Mouse (Mus musculus) adrenal gland, postnatal 36 days (tissue): Measurements from ENCODE around the gene Lypla2. TPM values are rescaled to one million over a fixed set of nuclear protein-coding genes. Genes with fewer than 3 reads are reported as not detected.
A peak's percentile ranks its signal among the peaks of the same experiment; 100 is the strongest.
"Not testable (repeated sequence)": the region's sequence is repeated elsewhere in the genome, so short reads cannot be mapped to it uniquely, and the experiment has no call there.

Source experiments
- DNase-seq, 2 experiments: peaks; one replicate each; pipeline ENCODE4 v3.0.0; 2021; ENCODE audit warnings: mixed read lengths in 1 of 2
- total RNA-seq, 2 experiments: library from RNA; stranded (reverse); gene quantifications; 2 replicates each; pipeline ENCODE4 v1.2.3; 2021

Lypla2 gene
- total RNA-seq, 2 experiments from 2014 or later: 68.0 to 77.0 TPM

DNA sequence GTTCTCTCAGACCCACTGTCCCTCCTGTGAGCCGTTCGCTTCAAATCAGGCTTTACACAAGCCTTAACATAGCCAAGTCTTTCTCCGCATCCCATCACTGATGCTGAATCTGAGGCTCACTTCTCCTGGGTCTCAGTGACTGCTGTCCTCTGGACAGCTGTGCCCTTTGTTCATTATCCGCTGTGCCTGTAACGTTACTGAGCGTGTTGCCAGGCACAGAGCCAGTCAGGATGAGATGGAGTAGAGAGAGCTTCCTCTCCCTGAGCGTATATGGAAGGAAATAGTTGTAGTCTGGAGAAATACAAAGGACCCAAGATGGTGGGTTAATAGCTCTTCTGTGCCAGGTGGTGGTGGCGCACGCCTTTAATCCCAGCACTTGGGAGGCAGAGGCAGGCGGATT is 23.0 kb downstream of the Lypla2 start:
- no peak for DNase-seq

GRCm38 (mm10) chr4:135948142-135948541 is 24.3 kb downstream of the Lypla2 start:
- no peak for DNase-seq

- no peak for DNase-seq
Measured at GRCm38 (mm10) chr4:135946659-135947301, 25.6 kb downstream of the Lypla2 start.

DNA sequence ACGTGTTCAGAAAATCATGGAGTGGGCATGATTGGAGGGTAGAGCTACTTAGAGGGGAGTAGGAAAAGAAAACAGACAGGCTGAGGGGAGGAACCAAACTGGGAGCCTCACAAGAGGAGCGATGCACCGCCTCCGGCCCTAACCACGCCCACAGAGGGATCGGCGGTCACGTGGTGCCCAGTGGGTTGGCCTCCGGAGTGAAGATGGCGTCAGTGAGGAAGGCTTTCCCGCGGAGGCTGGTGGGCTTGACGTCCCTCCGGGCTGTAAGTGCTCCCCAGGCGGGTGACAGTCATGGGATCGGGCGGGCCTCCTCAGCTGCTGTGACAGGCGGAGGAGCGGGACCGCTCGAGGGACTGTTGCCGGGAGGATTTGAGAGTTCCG is 26.2 kb downstream of the Lypla2 start, which contains the start of gene Hmgcl:
TSS of gene Hmgcl (plus strand) at position 171 of the 381 bp plus-strand sequence.
- DNase-seq: peak; percentile 97 to 98

- no peak for DNase-seq
Measured at GRCm38 (mm10) chr4:135945706-135946105, 26.7 kb downstream of the Lypla2 start.

GRCm38 (mm10) chr4:135943389-135943788 is 29.0 kb downstream of the Lypla2 start:
- no peak for DNase-seq

- no peak for DNase-seq
Measured at GRCm38 (mm10) chr4:135942193-135942592, 30.2 kb downstream of the Lypla2 start.

DNA sequence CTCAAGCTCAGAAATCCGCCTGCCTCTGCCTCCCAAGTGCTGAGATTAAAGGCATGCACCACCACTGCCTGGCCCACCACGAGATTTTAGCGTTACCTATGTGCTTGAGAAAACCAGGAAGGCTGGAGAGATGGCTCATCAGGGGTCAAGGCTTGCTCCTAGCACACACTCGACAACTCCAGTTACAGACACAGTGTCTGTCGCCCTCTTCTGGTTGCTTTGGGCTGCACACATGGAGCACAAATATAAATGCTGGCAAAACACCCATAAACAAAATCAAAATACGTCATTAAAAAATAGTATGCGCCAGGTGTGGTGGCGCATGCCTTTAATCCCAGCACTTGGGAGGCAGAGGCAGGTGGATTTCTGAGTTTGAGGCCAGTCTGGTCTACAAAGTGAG is 31.4 kb downstream of the Lypla2 start:
- not testable (repeated sequence) for DNase-seq

- no peak for DNase-seq
Measured at GRCm38 (mm10) chr4:135938858-135939257, 33.6 kb downstream of the Lypla2 start.

GRCm38 (mm10) chr4:135935502-135935901 is 36.9 kb downstream of the Lypla2 start:
- DNase-seq: no peak

DNA sequence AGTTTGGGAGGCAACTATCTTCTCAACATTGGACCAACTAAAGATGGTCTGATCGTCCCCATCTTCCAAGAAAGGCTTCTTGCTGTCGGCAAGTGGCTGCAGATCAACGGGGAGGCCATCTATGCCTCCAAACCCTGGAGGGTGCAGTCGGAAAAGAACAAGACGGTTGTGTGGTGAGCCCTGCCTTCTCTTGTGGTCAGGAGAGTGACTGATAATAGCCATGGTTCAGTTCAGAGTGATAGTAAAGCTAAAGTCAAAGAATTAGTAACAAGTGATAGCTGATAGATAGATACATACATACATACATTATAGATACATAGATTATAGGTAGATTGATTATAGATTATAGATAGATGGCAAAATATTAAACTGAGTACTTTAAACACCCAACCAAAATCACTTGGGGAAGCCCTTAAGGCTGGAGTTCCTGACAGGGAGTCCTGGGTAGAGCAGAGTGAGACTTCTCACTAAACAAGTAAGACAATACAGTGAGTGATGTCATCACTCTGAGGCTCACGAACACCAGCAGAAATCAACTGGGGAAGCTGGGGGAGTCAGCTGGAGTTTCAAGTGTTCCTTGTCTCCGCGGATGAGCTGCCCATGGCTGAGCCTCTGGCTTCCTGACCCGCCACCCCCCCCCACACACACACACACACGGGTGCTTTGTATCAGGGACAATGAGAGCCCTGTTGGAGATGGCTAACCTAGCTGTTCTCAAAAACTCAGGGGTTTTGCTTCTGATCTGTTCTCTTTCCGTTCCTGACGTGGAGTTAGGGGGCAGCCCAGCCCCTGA is 37.5 kb downstream of the Lypla2 start:
- no peak for DNase-seq

GRCm38 (mm10) chr4:135931832-135932231 is 40.6 kb downstream of the Lypla2 start:
- DNase-seq: no peak

GRCm38 (mm10) chr4:135930239-135930638 is 42.2 kb downstream of the Lypla2 start:
- DNase-seq: no peak

GRCm38 (mm10) chr4:135929828-135930227 is 42.6 kb downstream of the Lypla2 start:
- DNase-seq: no peak

GRCm38 (mm10) chr4:135929405-135929804 is 43.0 kb downstream of the Lypla2 start:
- DNase-seq: no peak

DNA sequence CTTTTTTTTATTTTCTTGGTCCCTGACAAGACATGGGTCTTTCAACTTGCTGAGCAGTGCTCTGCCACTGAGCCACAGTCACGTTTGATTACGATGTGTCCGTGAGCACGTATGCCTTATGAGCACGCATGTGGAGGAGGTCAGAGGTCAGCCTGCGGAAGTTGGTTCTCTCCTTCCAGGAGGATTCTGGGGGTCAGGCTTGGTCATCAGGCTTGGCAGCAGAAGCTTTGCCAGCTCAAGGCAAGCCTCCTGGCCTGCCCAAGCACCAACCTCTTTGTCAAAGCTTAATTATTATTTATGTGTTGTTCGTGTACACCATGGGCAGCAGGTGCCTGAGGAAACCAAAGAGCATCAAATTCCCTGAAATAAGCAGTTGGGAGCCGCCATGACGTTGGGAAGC is 44.0 kb downstream of the Lypla2 start:
- DNase-seq: no peak

DNA sequence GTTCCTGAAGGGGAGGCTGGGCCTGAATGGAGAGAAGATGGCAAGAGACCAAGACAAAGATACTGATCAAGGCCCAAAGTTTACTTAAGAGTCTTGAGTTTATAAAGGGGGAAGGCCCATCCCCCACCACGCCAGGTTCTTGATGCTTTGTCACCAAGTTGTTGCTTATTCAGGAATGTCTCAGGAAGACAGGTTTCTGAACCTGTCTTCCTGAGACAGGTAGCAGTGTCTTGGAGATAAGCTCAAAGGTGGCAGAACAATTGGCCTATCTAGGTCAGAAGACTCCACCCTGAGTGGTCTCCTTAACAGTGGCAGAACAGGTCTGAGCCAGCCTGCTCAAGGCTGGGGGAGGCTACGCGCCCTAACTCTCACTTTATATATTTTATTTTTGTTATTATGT is 45.6 kb downstream of the Lypla2 start:
- no peak for DNase-seq

GRCm38 (mm10) chr4:135926195-135926808 is 46.1 kb downstream of the Lypla2 start:
- DNase-seq: no peak

DNA sequence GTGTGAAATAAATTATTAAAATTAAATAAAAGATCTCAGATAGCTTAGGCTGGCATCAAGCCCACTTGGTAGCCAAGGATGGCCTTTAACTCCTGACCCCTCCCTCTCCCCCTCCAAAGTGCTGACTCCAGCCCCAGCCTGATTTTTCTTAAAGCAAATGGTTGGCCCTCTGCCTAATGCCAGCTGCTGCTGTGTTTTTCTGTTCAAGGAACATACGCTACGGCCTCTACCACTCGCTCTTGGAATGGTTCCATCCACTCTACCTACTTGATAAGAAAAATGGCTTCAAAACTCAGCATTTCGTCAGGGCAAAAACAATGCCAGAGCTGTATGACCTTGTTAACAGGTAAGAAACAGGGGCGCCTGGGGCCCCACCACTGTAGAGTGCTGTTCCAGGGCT is 47.1 kb downstream of the Lypla2 start:
- no peak for DNase-seq

DNA sequence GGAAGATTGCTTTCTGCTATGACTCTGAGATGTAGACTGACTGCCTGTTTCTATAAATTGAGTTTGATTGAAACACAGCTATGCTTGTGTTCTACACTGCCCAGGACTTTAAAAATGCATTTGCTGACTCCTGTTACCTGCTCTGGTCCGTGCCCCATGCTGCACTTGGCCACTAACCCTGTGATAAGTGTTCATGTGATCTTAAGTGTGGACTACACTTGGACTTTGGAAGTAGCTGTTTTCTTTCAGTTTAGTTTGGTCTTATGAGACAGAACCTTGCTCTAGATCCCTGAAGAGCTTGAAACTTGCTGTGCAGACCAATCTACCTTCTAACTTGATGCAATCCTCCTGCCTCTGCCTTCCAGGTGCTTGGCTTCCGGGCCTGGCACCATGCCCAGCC is 48.0 kb downstream of the Lypla2 start:
- DNase-seq: no peak

DNA sequence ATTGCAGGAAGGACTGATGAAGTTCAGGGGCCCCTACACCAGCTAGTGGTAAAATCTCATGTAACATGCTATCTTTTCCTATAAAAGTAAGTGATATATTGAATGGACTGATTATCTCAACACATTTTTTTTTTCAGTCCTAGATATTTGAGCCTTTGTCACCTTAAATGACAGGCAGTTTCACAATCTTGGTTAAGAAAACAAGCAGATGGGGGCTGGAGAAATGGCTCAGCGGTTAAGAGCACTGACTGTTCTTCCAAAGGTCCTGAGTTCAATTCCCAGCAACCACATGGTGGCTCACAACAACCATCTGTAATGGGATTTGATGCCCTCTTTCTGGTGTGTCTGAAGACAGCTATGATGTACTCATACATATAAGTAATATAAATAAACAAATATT is 50.2 kb downstream of the Lypla2 start:
- DNase-seq: no peak

- peak in 1 of 2 experiments; percentile 40 for DNase-seq
Measured at GRCm38 (mm10) chr4:135921257-135922120, 50.9 kb downstream of the Lypla2 start.
